Mouse (Mus musculus) ES-E14 (cell line): ENCODE results near the gene Tmem140. TPM values are rescaled to one million over a fixed set of nuclear protein-coding genes. Genes with fewer than 3 reads are reported as not detected.

Experiments
- DNase-seq: peaks from one replicate; pipeline ENCODE4 v3.0.0-alpha.2; 2013; ENCODE audit warnings: low read depth, low spot score
- H3K27ac ChIP-seq: 2 replicates; pipeline ENCODE4 v1.5.1; 2012; ENCODE audit warnings: low read depth, mild to moderate bottlenecking, low read length, moderate library complexity, mixed read lengths; ENCODE audit not compliant: poor library complexity, insufficient read depth, severe bottlenecking
- H3K36me3 ChIP-seq: 2 replicates; pipeline ENCODE4 v1.6.1; 2012; ENCODE audit warnings: mild to moderate bottlenecking, low read length, moderate library complexity, mixed read lengths; ENCODE audit not compliant: control insufficient read depth, poor library complexity, insufficient read depth, severe bottlenecking
- H3K4me1 ChIP-seq, 2 experiments: fragments of 150-350 bp in 1 of 2; sonication (generic) in 1 of 2; 2 replicates each; pipeline ENCODE4 v1.6.1; 2012; ENCODE audit warnings: low read length in 2 of 2, mild to moderate bottlenecking in 1 of 2, mixed read lengths in 1 of 2; ENCODE audit not compliant: control insufficient read depth in 2 of 2, insufficient read depth in 2 of 2, poor library complexity in 1 of 2
- H3K4me3 ChIP-seq, 2 experiments: fragments of 150-350 bp in 1 of 2; sonication (generic) in 1 of 2; 2 replicates each; pipeline ENCODE4 v1.5.1; 2012; ENCODE audit warnings: low read length in 2 of 2, low read depth in 1 of 2, mild to moderate bottlenecking in 1 of 2, mixed read lengths in 1 of 2; ENCODE audit not compliant: insufficient read depth in 1 of 2, poor library complexity in 1 of 2, severe bottlenecking in 1 of 2
- H3K9ac ChIP-seq: 2 replicates; pipeline ENCODE4 v1.6.1; 2012; ENCODE audit warnings: low read depth, mild to moderate bottlenecking, low read length, mixed read lengths; ENCODE audit not compliant: poor library complexity, insufficient read depth, severe bottlenecking
- H3K9me3 ChIP-seq: fragments of 150-350 bp; sonication (generic); 2 replicates; pipeline ENCODE4 v1.6.1; 2012; ENCODE audit warnings: low read depth, mild to moderate bottlenecking, low read length; ENCODE audit not compliant: control insufficient read depth, insufficient read depth
- CHD2 ChIP-seq: IDR thresholded peaks from 2 replicates; pipeline ENCODE4 v1.6.1; 2014; ENCODE audit warnings: mild to moderate bottlenecking, low read depth, low read length, inconsistent platforms
- HCFC1 ChIP-seq: IDR thresholded peaks from 2 replicates; pipeline ENCODE4 v1.6.1; 2012; ENCODE audit warnings: low read length, inconsistent platforms, borderline replicate concordance; ENCODE audit not compliant: insufficient read depth
- MAFK ChIP-seq: IDR thresholded peaks from 2 replicates; pipeline ENCODE4 v1.6.1; 2014; ENCODE audit warnings: mild to moderate bottlenecking, low read depth, low read length, inconsistent platforms; ENCODE audit not compliant: insufficient read depth
- ZC3H11A ChIP-seq: IDR thresholded peaks from 2 replicates; pipeline ENCODE4 v1.6.1; 2012; ENCODE audit warnings: low read depth, mild to moderate bottlenecking, inconsistent platforms, low read length, borderline replicate concordance
- ZNF384 ChIP-seq: IDR thresholded peaks from 2 replicates; pipeline ENCODE4 v1.6.1; 2012; ENCODE audit warnings: low read depth, low read length, inconsistent platforms
- in situ Hi-C, 2 experiments: fragments of 600-800 bp; cut with MboI; formaldehyde crosslinking; loops; one replicate each; pipeline ENCODE4 v1.15.1; 2025; ENCODE audit warnings: low sequenced_read_pairs in 2 of 2, inconsistent platforms in 1 of 2; ENCODE audit not compliant: unreplicated experiment in 2 of 2
- total RNA-seq: library from RNA; depleted of rRNA; stranded (reverse); fragments of 300-350 nt; gene quantifications from 2 replicates; pipeline ENCODE4 v1.2.3, GENCODE M21; 2012

Gene Tmem140
- total RNA-seq, 1 experiment = 1.8 TPM

- in situ Hi-C loops = no loop called here
- peaks cover 1 to 3% of the 10 kb centered on the region in 2 experiments; a peak in 2 of 4 replicates for H3K4me1 ChIP-seq
- peaks cover 10% of the 10 kb centered on the region for H3K36me3 ChIP-seq
- H3K4me3 ChIP-seq = peak overlapping the region; percentile 97 to 100
- H3K27ac ChIP-seq = no peak overlapping the region
- DNase-seq = no peak
- TF ChIP-seq CHD2 (no peak), MAFK (no peak), ZC3H11A (no peak), HCFC1 (no peak), ZNF384 (no peak)
- peak overlapping the region; percentile 85 for H3K9ac ChIP-seq
- no peaks in the 10 kb centered on the region for H3K9me3 ChIP-seq
Observed at GRCm38 (mm10) chr6:34909631-34910345, 46.8 kb downstream of the Tmem140 start.

GRCm38 (mm10) chr6:34910371-34911219 lies 47.6 kb downstream of the Tmem140 start, which contains the start of gene Wdr91:
Wdr91 (minus strand) TSS chr6:34910876.
- TF ChIP-seq MAFK (peak; percentile 57), HCFC1 (no peak; the same call in 1 of the 2 replicates)
- in situ Hi-C loops = no loop called here

GRCm38 (mm10) chr6:34913341-34914040 lies 50.5 kb downstream of the Tmem140 start:
- no peak overlapping the region for H3K27ac ChIP-seq
- TF ChIP-seq ZC3H11A (no peak), CHD2 (no peak), ZNF384 (no peak), MAFK (no peak), HCFC1 (no peak)
- no peak overlapping the region for H3K9ac ChIP-seq
- no peak for DNase-seq
- H3K4me3 ChIP-seq = no peak overlapping the region
- H3K9me3 ChIP-seq = no peaks in the 10 kb centered on the region
- in situ Hi-C loops = no loop called here
- H3K4me1 ChIP-seq = peaks cover 1 to 3% of the 10 kb centered on the region in 2 experiments; a peak in 2 of 4 replicates
- no peaks in the 10 kb centered on the region for H3K36me3 ChIP-seq

More at GRCm38 (mm10) chr6:34910371-34911219, 47.6 kb downstream of the Tmem140 start, which contains the start of gene Wdr91:
- DNase-seq = peak; percentile 75
- H3K36me3 ChIP-seq = peaks cover 5% of the 10 kb centered on the region; the same call in 1 of the 2 replicates
- H3K9ac ChIP-seq = peak within 1 kb of the TSS; percentile 85
- H3K27ac ChIP-seq = no peak within 1 kb of the TSS; the same call in 1 of the 2 replicates
- H3K9me3 ChIP-seq = no peaks in the 10 kb centered on the region
- H3K4me3 ChIP-seq = peak within 1 kb of the TSS; percentile 97 to 100
- peaks cover 1 to 3% of the 10 kb centered on the region in 2 experiments; a peak in 2 of 4 replicates for H3K4me1 ChIP-seq

- H3K4me1 ChIP-seq = peaks cover 1 to 3% of the 10 kb centered on the region in 2 experiments; a peak in 2 of 4 replicates
- TF ChIP-seq MAFK (peak; percentile 17; the same call in 1 of the 2 replicates), HCFC1 (no peak)
- H3K27ac ChIP-seq = no peak overlapping the region
- in situ Hi-C loops = no loop called here
- no peaks in the 10 kb centered on the region for H3K36me3 ChIP-seq
- H3K9ac ChIP-seq = no peak overlapping the region
- no peak for DNase-seq
- no peaks in the 10 kb centered on the region for H3K9me3 ChIP-seq
- H3K4me3 ChIP-seq = no peak overlapping the region
Observed at GRCm38 (mm10) chr6:34914462-34914861, 51.5 kb downstream of the Tmem140 start.
